Mouse (Mus musculus): ENCODE measurements around the gene Ppp1r9b. TPM values are rescaled to one million over a fixed set of nuclear protein-coding genes. Genes with fewer than 3 reads are reported as not detected.

Gene Ppp1r9b
- polyA plus RNA-seq (2015; fragmentation: Nextera tagmentation; extraction: Ambion mirVana), result 8.8 and 9.3 TPM in 2 replicates

DNA sequence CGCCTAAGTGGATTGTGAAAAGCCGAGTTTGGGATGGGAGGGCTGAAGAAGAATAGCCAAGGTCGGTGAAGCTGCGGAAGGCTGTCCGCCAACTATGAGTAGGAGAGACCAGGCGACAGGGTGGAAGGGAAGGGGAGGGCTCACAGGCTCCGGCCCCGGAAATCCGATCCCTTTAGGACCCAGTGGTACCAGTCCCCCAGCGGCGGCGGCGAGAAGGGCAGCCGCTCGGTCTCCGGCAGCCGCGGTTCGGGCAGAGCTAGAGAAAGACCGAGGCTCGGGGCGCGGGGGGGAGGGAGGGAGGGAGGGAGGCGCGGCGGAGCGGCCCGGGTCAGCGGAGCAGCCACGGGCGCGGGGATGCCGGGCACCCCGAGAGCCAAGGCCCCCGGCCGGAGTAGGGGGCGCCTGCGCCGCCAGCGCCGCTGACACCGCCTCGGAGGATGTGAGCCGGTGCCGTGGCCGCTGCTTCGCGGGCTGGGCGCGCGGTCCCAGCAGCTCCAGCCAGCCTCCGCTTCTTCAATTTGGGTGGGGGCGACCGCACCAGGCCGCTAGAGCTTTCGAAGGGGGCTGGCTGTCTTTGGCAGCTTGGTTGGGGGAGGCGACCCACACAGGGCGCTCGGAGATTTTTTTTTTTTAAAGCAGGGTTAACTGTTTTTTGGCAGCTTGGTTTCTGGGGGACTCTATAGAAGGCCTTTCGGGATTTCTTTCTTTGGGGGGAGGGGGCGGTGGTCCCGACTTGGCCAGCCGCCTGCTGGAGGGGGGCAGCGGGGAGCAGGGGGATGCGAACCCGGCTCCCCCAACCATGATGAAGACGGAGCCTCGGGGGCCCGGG, at the start of gene Ppp1r9b:
Ppp1r9b (plus strand) TSS at position 287 of the 829 bp plus-strand sequence.
- Histone ChIP-seq H3K27me3 (no peaks in the 10 kb centered on the region), H3K9me3 (no peaks in the 10 kb centered on the region), H3K4me2 (peak within 1 kb of the TSS; percentile 91), H3K36me3 (no peaks in the 10 kb centered on the region), H3K4me3 (peak within 1 kb of the TSS; percentile 69), H3K27ac (peak within 1 kb of the TSS; percentile 94), H3K4me1 (peaks cover 74% of the 10 kb centered on the region), H3K9ac (peak within 1 kb of the TSS; percentile 68)
- ATAC-seq (ENCODE audit: borderline replicate concordance, extremely low read depth, low FRiP score, low TSS enrichment), result peak; percentile 86
- WGBS, result under 1% methylated on average over 56 of the region's 69 CpGs

DNA sequence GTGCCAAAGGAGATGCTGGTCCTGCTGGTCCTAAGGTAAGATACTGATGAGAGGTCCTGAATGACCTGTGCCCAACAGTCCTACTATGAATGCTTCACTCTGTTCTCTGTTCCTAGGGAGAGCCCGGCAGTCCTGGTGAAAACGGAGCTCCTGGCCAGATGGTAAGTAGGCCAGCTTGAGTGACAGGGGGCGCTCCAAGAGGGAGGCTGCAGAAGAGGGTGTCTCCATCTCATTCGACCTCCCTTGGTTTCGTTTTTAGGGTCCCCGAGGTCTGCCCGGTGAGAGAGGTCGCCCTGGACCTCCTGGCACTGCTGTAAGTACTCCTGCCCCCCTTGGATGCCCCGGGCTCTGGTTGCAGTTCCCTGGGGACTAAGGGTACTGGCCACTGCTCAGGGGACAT, 49.7 kb upstream of the Ppp1r9b start:
- WGBS, result 37% methylated on average over 9 of the region's 9 CpGs
- Histone ChIP-seq H3K4me1 (peaks cover 20% of the 10 kb centered on the region), H3K9ac (no peak overlapping the region), H3K9me3 (no peaks in the 10 kb centered on the region), H3K36me3 (peaks cover 62% of the 10 kb centered on the region), H3K27me3 (peaks cover 9% of the 10 kb centered on the region; the same call in 1 of the 2 replicates), H3K4me2 (no peak overlapping the region), H3K4me3 (no peak overlapping the region), H3K27ac (0 out of 2 replicates have a peak overlapping the region, but pooled peaks have one; percentile 25)
- no peak for ATAC-seq (ENCODE audit: borderline replicate concordance, extremely low read depth, low FRiP score, low TSS enrichment)

DNA sequence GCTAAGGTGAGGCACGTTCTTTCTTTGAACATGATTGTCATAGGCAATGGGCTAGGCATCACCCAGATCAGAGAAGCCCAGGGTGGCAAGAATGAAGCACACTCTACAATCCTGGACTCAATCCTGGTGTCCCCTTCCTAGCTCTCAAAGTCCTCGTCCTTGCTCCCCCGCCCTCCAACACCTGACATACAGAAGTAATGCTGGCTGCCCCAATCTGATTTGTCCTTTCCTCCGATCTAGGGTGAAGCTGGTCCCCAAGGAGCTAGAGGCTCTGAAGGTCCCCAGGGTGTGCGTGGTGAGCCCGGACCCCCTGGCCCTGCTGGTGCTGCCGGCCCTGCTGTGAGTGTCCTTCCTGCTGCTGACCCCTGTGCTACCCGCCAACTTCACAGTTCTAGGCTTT, 49.1 kb upstream of the Ppp1r9b start:
- Histone ChIP-seq H3K4me2 (no peak overlapping the region), H3K4me1 (peaks cover 20% of the 10 kb centered on the region), H3K4me3 (no peak overlapping the region), H3K27me3 (peaks cover 5% of the 10 kb centered on the region; the same call in 1 of the 2 replicates), H3K27ac (peak overlapping the region; percentile 25; the same call in 1 of the 2 replicates), H3K36me3 (peaks cover 68% of the 10 kb centered on the region), H3K9me3 (no peaks in the 10 kb centered on the region), H3K9ac (no peak overlapping the region)
- no peak for ATAC-seq (ENCODE audit: borderline replicate concordance, extremely low read depth, low FRiP score, low TSS enrichment)
- 64% methylated on average over 8 of the region's 8 CpGs for WGBS

DNA sequence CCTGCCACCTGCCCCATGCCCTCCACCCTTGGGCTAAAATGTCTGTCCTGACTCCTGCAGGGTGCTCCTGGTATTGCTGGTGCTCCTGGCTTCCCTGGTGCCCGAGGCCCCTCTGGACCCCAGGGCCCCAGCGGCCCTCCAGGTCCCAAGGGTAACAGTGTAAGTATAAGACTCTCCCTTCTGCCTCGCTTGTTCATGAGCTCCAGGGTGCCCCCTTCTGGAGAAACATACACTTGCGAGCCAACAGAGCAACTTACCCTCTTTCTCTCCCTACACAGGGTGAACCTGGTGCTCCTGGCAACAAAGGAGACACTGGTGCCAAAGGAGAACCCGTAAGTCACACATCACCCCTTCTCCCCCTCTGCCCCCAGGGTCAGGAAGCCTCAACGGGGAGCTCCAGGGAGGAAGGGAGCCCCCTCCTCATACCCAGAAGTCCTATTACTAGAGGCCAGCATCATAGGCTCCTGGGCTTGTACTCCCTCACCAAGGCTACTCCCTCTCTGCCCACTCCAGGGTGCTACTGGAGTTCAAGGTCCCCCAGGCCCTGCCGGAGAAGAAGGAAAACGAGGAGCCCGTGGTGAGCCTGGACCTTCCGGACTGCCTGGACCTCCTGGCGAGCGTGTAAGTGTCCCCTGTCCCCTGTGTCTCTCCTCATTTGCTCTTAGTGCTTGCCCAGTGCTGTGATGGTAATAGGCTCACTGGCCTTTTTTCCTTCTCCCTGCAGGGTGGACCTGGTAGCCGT, 48.4 kb upstream of the Ppp1r9b start:
- H3K27me3 ChIP-seq, result peaks cover 5% of the 10 kb centered on the region; the same call in 1 of the 2 replicates
- peaks cover 75% of the 10 kb centered on the region for H3K36me3 ChIP-seq
- no peak overlapping the region for H3K4me3 ChIP-seq
- no peak overlapping the region for H3K9ac ChIP-seq
- H3K9me3 ChIP-seq, result no peaks in the 10 kb centered on the region
- no peak for ATAC-seq (ENCODE audit: borderline replicate concordance, extremely low read depth, low FRiP score, low TSS enrichment)
- H3K27ac ChIP-seq, result peak overlapping the region; percentile 38
- no peak overlapping the region for H3K4me2 ChIP-seq
- H3K4me1 ChIP-seq, result peaks cover 20% of the 10 kb centered on the region
- 49% methylated on average over 13 of the region's 13 CpGs for WGBS

DNA sequence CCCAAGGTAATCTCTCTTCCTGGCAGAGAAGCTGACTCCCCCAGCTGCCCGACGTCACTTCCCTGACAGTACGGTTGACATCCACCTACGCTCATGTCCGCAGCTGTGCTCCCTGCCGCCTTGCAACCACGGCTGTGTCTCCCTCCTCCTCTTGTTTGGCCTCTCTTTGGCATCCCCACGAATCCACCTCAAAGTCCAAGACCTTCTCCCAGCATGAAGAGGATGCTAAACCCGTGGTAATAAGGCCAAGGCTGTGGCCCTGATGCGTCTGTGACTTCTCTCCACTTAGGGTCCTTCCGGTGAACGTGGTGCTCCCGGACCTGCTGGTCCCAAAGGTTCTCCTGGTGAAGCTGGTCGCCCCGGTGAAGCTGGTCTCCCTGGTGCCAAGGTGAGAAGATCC, 47.8 kb upstream of the Ppp1r9b start:
- Histone ChIP-seq H3K27ac (peak overlapping the region; percentile 38; the same call in 1 of the 2 replicates), H3K4me3 (no peak overlapping the region), H3K9ac (no peak overlapping the region), H3K4me2 (no peak overlapping the region), H3K27me3 (peaks cover 5% of the 10 kb centered on the region; the same call in 1 of the 2 replicates), H3K4me1 (peaks cover 14% of the 10 kb centered on the region; the same call in 1 of the 2 replicates), H3K9me3 (no peaks in the 10 kb centered on the region), H3K36me3 (peaks cover 81% of the 10 kb centered on the region)
- WGBS, result 66% methylated on average over 15 of the region's 15 CpGs
- ATAC-seq (ENCODE audit: borderline replicate concordance, extremely low read depth, low FRiP score, low TSS enrichment), result no peak

DNA sequence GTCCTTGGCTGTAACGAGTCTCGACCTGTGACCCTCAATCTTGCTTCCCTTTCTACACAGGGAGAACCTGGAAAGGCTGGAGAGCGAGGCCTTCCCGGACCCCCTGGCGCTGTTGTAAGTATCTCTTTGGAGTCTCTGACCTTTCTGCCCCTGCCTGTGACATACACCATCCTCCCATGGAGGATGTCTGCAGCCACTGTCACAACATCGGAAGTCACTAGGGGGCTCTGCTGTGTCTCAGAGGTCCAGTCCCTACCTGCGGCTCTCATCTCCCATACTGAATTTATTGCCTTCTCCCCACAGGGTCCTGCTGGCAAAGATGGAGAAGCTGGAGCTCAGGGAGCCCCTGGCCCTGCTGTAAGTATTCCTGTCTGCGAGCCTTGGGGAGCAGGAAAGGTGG, 46.5 kb upstream of the Ppp1r9b start:
- WGBS, result 32% methylated on average over 8 of the region's 8 CpGs

DNA sequence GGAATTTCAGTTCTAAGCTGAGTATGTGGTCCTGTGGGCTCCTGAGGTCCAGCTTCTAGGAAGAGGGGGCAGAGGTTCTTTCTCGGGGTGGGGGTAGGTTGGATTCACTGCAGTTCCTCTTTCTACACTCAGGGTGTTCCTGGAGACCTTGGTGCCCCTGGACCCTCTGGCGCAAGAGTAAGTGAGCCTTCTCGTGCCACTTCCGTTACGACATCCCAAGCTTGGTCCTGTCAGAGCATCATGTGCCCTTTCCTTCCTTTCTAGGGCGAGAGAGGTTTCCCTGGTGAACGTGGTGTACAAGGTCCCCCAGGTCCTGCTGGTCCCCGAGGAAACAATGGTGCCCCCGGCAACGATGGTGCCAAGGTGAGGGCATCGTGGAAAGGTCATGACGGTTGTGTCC, 45.6 kb upstream of the Ppp1r9b start:
- Histone ChIP-seq H3K27me3 (no peaks in the 10 kb centered on the region), H3K9ac (no peak overlapping the region), H3K4me3 (no peak overlapping the region), H3K9me3 (no peaks in the 10 kb centered on the region), H3K27ac (peak overlapping the region; percentile 18), H3K4me1 (no peaks in the 10 kb centered on the region), H3K4me2 (no peak overlapping the region), H3K36me3 (peaks cover 93% of the 10 kb centered on the region)
- no peak for ATAC-seq (ENCODE audit: borderline replicate concordance, extremely low read depth, low FRiP score, low TSS enrichment)
- 83% methylated on average over 12 of the region's 12 CpGs for WGBS

More for the DNA sequence above, 46.5 kb upstream of the Ppp1r9b start:
- H3K27me3 ChIP-seq, result no peaks in the 10 kb centered on the region
- no peak overlapping the region for H3K4me2 ChIP-seq
- peak overlapping the region; percentile 17; the same call in 1 of the 2 replicates for H3K27ac ChIP-seq
- H3K9ac ChIP-seq, result no peak overlapping the region
- no peaks in the 10 kb centered on the region for H3K9me3 ChIP-seq
- H3K4me3 ChIP-seq, result no peak overlapping the region
- 0 out of 2 replicates have a peak, but pooled peaks cover 4% of the 10 kb centered on the region for H3K4me1 ChIP-seq
- no peak for ATAC-seq (ENCODE audit: borderline replicate concordance, extremely low read depth, low FRiP score, low TSS enrichment)
- H3K36me3 ChIP-seq, result peaks cover 93% of the 10 kb centered on the region

DNA sequence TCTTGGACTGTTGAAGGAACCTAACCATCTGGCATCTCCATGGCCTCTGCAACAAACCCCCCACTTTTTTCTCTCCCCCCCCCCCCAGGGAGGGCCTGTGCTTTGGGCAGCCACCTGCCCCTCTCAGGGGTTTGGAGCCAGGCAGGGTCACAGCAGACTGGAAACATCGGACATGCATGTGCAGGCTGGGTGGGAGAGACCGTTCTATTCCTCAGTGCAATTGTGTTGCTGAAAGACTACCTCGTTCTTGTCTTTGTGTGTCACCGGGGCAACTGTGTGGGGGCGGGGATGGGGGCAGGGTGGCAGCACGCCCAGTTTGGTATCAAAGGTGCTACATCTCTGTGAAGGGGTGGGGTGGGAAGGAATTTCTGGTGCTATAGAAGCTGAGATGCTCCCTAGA, 38.7 kb upstream of the Ppp1r9b start:
- Histone ChIP-seq H3K27me3 (no peaks in the 10 kb centered on the region), H3K27ac (peak overlapping the region; percentile 3; the same call in 1 of the 2 replicates), H3K36me3 (peaks cover 47% of the 10 kb centered on the region), H3K4me3 (no peak overlapping the region), H3K9me3 (no peaks in the 10 kb centered on the region), H3K4me1 (0 out of 2 replicates have a peak, but pooled peaks cover 8% of the 10 kb centered on the region), H3K9ac (no peak overlapping the region), H3K4me2 (no peak overlapping the region)
- 21% methylated on average over 6 of the region's 6 CpGs for WGBS
- ATAC-seq (ENCODE audit: borderline replicate concordance, extremely low read depth, low FRiP score, low TSS enrichment), result no peak

DNA sequence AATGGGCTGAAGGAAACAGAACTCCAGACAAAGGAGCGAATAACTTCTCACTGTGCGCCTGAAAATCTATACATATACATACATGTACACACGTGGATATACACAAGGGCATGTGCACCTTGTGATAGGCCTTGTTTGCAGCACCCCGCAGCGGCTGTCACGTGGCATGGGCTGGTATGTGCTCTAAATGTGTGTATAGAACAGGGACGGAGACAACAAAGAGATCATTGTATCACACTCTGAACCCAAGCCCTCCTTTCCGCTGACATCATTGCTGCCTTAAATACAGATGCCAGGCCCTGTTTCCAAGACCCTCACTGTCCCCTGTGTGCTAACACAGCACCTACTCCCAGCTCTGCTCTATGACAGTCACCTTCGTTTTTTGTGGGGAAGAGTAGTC, 35.7 kb upstream of the Ppp1r9b start:
- ATAC-seq (ENCODE audit: borderline replicate concordance, extremely low read depth, low FRiP score, low TSS enrichment), result no peak
- Histone ChIP-seq H3K36me3 (peaks cover 18% of the 10 kb centered on the region), H3K9ac (no peak overlapping the region), H3K4me1 (peaks cover 30% of the 10 kb centered on the region), H3K4me3 (no peak overlapping the region), H3K27me3 (no peaks in the 10 kb centered on the region), H3K4me2 (no peak overlapping the region), H3K9me3 (no peaks in the 10 kb centered on the region), H3K27ac (peak overlapping the region; percentile 54)
- 59% methylated on average over 9 of the region's 9 CpGs for WGBS

DNA sequence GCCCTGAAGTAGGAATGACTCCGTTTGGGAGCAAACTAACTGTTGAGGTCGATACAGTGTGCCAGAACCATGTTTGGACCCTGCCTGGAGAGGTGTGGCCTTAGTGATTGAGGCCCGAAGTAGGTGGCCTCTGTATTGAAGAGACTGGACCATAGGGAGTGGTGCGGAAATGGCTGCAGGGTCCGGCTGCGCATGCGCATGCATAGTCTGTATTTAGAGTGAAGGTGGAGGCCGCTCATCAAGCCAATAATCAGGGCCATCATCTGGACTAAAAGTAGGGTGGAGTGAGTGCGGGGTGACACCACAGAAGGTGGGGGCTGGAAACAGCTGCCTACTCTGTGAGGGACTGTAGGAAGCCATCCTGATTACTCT, 33.2 kb upstream of the Ppp1r9b start:
- Histone ChIP-seq H3K4me1 (peaks cover 33% of the 10 kb centered on the region), H3K4me3 (no peak overlapping the region), H3K4me2 (peak overlapping the region; percentile 35; the same call in 1 of the 2 replicates), H3K9ac (no peak overlapping the region), H3K9me3 (no peaks in the 10 kb centered on the region), H3K36me3 (no peaks in the 10 kb centered on the region), H3K27ac (peak overlapping the region; percentile 84), H3K27me3 (no peaks in the 10 kb centered on the region)
- 82% methylated on average over 9 of the region's 9 CpGs for WGBS
- peak; percentile 19 for ATAC-seq (ENCODE audit: borderline replicate concordance, extremely low read depth, low FRiP score, low TSS enrichment)

DNA sequence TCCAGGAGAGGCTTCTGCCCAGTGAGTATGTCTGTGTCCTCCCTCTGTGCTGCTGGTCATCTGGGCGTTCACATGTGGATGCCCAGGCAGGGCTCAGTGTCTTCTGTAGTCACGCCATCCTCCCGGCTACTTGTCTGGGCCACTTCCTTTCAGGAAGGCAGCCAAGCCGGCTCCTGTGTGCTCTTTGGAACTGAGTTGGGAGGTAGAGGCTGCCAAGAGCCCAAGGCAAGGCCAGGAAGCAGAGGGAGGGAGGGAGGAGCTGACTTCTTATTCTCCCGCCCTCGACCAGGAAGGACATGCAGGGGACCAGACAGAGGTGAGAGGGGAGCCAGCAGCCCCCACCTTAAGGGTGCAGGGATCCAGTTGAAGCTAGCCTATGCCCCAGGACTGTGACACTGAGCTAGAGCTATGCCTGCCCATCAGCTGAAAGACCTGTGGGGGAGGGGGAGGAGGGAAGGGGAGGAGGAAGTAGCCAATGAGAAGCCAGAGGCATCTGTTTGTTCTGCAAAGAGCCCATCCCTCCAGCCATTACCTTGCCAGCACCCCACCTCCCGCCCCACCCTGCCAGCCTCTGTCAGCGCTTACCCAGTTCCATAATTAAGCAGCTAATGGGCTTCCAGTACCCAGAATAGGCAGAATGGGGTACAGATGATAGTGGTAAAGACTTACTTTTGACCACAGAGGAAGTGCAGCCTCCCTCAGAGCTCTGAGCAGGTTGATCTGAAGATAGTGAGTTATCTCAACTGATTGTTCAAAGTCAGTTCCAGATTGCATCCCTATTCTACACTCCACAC, 32.6 kb upstream of the Ppp1r9b start:
- Histone ChIP-seq H3K27me3 (no peaks in the 10 kb centered on the region), H3K4me1 (peaks cover 36% of the 10 kb centered on the region), H3K9me3 (no peaks in the 10 kb centered on the region), H3K27ac (peak overlapping the region; percentile 84), H3K9ac (no peak overlapping the region), H3K4me2 (peak overlapping the region; percentile 35; the same call in 1 of the 2 replicates), H3K4me3 (no peak overlapping the region), H3K36me3 (no peaks in the 10 kb centered on the region)
- peak; percentile 83 for ATAC-seq (ENCODE audit: borderline replicate concordance, extremely low read depth, low FRiP score, low TSS enrichment)
- 7% methylated on average over 8 of the region's 8 CpGs for WGBS
